Mouse (Mus musculus) lung, embryonic 16.5 days (tissue): ENCODE measurements around the gene Fam83d. TPM values are rescaled to one million over a fixed set of nuclear protein-coding genes. Genes with fewer than 3 reads are reported as not detected.
"Not testable (repeated sequence)": the region's sequence is repeated elsewhere in the genome, so short reads cannot be mapped to it uniquely, and the experiment has no call there.

Experiments used
- ATAC-seq: fragments of 200-750 bp; cut with Nextera tagmentation; 2 replicates; pipeline ENCODE4 v1.8.0; 2017; ENCODE audit warnings: low read depth, mild to moderate bottlenecking, moderate library complexity
- H3K27ac ChIP-seq: fragments of 300-500 bp; sonication (generic); 2 replicates; pipeline ENCODE4 v1.5.1; 2014; ENCODE audit warnings: mild to moderate bottlenecking, control low read depth, low read length
- H3K27me3 ChIP-seq: fragments of 300-500 bp; sonication (generic); 2 replicates; pipeline ENCODE4 v1.6.1; 2014; ENCODE audit warnings: low read depth, low read length, mixed read lengths; ENCODE audit not compliant: control insufficient read depth, insufficient read depth
- H3K36me3 ChIP-seq: fragments of 300-500 bp; sonication (generic); 2 replicates; pipeline ENCODE4 v1.6.1; 2014; ENCODE audit warnings: low read length; ENCODE audit not compliant: control insufficient read depth, insufficient read depth
- H3K4me1 ChIP-seq: fragments of 300-500 bp; sonication (generic); replicated peaks from 2 replicates; pipeline ENCODE4 v1.6.1; 2014; ENCODE audit warnings: low read length, mixed read lengths; ENCODE audit not compliant: control insufficient read depth, insufficient read depth
- H3K4me2 ChIP-seq: fragments of 300-500 bp; sonication (generic); 2 replicates; pipeline ENCODE4 v1.6.1; 2014; ENCODE audit warnings: low read depth, low read length, control low read depth
- H3K4me3 ChIP-seq: fragments of 300-500 bp; sonication (generic); 2 replicates; pipeline ENCODE4 v1.5.1; 2014; ENCODE audit warnings: mild to moderate bottlenecking, low read length, control low read depth
- H3K9ac ChIP-seq: fragments of 300-500 bp; sonication (generic); 2 replicates; pipeline ENCODE4 v1.6.1; 2014; ENCODE audit warnings: low read length, control low read depth
- H3K9me3 ChIP-seq: fragments of 300-500 bp; sonication (generic); 2 replicates; pipeline ENCODE4 v1.6.1; 2016; ENCODE audit warnings: low read length; ENCODE audit not compliant: control insufficient read depth
- WGBS: fragments of 180-500 bp; shearing (Covaris S2); extraction: QIAGEN DNeasy Blood & Tissue Kit; methylation state at CpG from one replicate; pipeline ENCODE4 v1.1.7; 2014; 5-methylcytosine and 5-hydroxymethylcytosine counted together
- polyA plus RNA-seq: library from polyadenylated mRNA; unstranded; fragments of >200 nt; fragmentation: Nextera tagmentation; extraction: Ambion mirVana; gene quantifications from 2 replicates; pipeline ENCODE4 v1.2.1, GENCODE M21; 2015

Fam83d gene
- polyA plus RNA-seq, 1 experiment from 2014 or later = 63.1 TPM

DNA sequence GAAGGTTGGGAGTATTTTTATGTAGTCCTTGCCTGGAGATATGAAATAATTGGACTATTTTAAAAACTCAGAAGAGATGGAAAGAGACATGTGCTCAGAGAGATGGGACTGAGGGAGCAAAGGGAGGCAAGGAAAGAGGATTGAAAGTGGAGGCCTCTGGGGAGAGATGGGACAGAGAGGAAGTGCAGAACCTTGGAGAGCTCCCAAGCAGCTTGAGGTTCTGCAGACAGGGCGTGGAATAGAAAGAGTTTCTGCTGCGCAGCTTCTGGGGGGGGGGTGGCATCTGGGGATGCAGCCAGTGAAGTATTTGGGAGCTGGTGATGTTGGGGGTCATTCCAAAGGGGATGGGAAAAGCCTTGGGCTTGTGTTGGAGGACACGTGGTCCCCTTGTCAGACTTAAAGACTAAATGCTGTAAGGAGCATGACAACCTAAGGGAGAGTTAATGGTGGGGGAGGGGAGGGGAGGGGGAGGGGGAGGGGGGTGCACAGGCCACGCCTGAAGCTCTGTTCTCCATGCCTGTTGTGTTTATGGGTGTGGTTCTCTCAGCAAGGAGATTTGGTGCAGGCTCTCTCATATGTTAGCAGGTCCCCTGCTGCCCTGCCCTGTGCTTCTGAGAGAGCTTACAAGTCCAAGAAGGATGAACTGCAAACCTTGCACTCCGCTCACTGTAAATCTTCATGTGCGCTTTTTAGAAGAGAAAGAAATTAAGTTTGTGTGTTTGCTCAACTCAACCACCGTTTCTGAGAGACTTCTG is 39.7 kb upstream of the Fam83d start:
- no peak for ATAC-seq
- Histone ChIP-seq H3K27ac (no peak overlapping the region), H3K4me2 (no peak overlapping the region), H3K4me3 (no peak overlapping the region), H3K36me3 (no peaks in the 10 kb centered on the region), H3K4me1 (peaks cover 3% of the 10 kb centered on the region; the same call in 1 of the 2 replicates), H3K9ac (no peak overlapping the region), H3K9me3 (no peaks in the 10 kb centered on the region), H3K27me3 (no peaks in the 10 kb centered on the region)
- 34% methylated on average over 7 of the region's 7 CpGs for WGBS

DNA sequence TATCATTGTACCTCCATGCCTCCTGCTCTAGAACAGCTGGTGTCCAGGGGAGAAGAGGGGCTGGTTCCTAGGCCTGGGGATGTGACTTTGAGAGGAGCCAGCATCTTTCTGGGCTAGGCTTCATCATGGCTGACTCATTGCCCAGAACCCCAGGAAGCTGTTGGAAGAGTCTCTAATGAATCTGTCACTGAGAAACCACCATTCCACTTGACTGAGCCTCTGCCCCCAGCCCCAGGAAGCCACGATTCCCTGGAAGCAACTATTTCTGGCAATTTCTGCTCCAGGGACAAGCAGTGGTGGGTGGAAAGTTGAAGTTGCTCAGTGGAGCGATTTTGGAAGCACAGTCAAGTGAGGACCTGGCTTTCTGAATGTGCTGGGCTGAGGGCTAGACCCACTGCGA is 37.0 kb upstream of the Fam83d start:
- no peak overlapping the region for H3K4me2 ChIP-seq
- no peak overlapping the region for H3K9ac ChIP-seq
- WGBS = 62% methylated on average over 3 of the region's 3 CpGs
- no peak overlapping the region for H3K27ac ChIP-seq
- no peak overlapping the region for H3K4me3 ChIP-seq
- H3K9me3 ChIP-seq = no peaks in the 10 kb centered on the region
- H3K36me3 ChIP-seq = no peaks in the 10 kb centered on the region
- ATAC-seq = no peak
- no peaks in the 10 kb centered on the region for H3K27me3 ChIP-seq
- peaks cover 16% of the 10 kb centered on the region for H3K4me1 ChIP-seq

DNA sequence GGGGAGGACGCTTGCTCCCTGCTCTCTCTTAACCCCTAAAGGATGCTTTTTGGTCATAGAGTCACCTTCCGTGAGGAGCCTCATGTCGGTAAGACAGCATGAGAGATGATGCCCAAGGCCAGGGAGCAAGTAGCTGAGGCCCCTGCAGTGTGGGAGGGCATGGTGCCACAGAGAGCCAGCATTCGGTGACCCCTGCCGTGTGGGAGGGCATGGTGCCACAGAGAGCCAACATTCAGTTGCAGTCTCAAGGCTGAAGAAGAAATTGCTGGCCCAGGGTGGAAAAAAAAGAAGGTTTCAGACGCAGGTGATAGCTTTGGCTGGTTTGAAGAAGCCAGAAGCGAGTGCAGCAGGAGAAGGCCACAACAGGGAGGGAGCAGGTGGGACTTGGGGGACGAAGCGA is 35.4 kb upstream of the Fam83d start:
- Histone ChIP-seq H3K27ac (no peak overlapping the region), H3K9ac (no peak overlapping the region), H3K4me3 (no peak overlapping the region), H3K4me2 (no peak overlapping the region), H3K27me3 (no peaks in the 10 kb centered on the region), H3K9me3 (no peaks in the 10 kb centered on the region), H3K4me1 (peaks cover 16% of the 10 kb centered on the region), H3K36me3 (no peaks in the 10 kb centered on the region)
- 82% methylated on average over 9 of the region's 9 CpGs for WGBS
- ATAC-seq = no peak

DNA sequence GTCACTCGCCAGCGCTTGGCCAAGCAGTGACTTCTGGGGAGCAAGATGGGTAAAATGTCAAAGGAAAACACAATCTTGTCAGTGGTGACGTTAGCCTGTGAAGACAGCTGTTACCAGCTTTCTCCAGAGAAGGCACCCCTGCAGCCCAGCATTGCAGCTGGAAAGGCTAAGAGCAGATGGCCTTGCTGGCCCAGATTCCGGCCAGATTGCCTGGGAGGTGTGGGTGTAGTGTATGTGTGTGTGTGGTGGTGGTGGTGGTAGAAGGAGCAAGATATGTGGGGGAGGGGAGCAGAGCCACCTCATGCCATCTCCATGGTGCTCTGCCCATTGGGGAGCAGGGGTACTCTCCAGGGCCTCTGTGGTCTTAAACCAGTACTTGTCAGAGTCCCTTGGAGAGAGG is 34.8 kb upstream of the Fam83d start:
- no peak overlapping the region for H3K4me2 ChIP-seq
- H3K4me1 ChIP-seq = peaks cover 16% of the 10 kb centered on the region
- H3K27ac ChIP-seq = peak overlapping the region; percentile 80; the same call in 1 of the 2 replicates
- no peaks in the 10 kb centered on the region for H3K36me3 ChIP-seq
- no peak for ATAC-seq
- WGBS = 68% methylated on average over 4 of the region's 4 CpGs
- no peaks in the 10 kb centered on the region for H3K9me3 ChIP-seq
- no peaks in the 10 kb centered on the region for H3K27me3 ChIP-seq
- H3K4me3 ChIP-seq = no peak overlapping the region
- no peak overlapping the region for H3K9ac ChIP-seq

DNA sequence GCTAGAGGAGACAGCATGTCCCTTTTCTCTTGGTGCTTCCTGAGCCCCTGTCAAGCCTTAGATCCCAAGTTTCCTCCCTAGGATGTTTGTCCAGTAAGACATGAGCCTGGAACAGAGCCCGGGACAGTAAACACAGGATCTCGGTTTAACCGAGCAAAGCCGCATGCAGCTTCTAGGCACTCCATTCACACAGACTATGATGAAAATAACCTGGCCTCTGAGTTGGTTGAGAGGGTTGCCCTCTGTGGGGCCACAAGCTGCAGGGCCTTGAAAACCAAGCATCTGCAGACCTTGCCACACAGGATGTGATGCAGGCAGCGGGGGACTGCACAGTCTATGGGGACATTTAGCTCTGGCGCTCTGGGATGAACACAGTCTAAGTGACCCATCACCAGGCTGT is 34.0 kb upstream of the Fam83d start:
- Histone ChIP-seq H3K9me3 (no peaks in the 10 kb centered on the region), H3K4me1 (peaks cover 16% of the 10 kb centered on the region), H3K4me3 (no peak overlapping the region), H3K4me2 (no peak overlapping the region), H3K27ac (peak overlapping the region; percentile 80), H3K27me3 (no peaks in the 10 kb centered on the region), H3K9ac (peak overlapping the region; percentile 28; the same call in 1 of the 2 replicates), H3K36me3 (no peaks in the 10 kb centered on the region)
- WGBS = 42% methylated on average over 6 of the region's 6 CpGs
- ATAC-seq = peak; percentile 63

DNA sequence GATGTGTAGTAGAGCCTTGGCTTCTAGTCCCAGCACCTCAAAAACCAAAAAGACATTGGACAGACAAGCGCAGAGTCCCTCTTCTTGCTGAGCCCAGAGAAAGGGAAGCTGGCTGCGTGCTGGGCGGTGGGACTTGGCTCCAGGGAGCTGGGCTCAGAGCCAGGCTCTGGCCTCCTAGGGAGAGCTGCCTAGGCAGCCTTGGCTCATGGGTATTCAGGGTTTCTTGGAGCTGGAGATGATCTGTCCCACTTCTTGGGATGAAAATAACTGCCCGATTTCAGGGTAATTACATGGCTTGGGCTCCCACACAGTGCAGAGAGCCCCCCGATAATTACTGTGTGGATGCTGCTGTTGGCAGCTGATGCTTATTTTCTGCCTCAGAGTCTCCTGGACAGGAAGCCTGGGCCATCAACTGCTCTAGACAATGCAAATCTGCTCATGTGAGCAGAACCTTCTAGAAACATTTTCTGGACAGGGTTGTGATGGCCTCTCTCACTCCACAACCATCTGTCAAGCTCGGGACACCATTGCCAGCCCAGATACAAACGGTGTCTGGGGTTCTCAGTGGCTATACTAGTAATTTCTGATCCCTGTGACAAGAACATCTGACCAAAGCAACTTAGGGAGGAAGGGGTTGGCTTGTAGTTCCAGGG is 33.3 kb upstream of the Fam83d start:
- no peaks in the 10 kb centered on the region for H3K36me3 ChIP-seq
- H3K27ac ChIP-seq = peak overlapping the region; percentile 80
- no peak overlapping the region for H3K4me2 ChIP-seq
- WGBS = 53% methylated on average over 7 of the region's 7 CpGs
- peak overlapping the region; percentile 28; the same call in 1 of the 2 replicates for H3K9ac ChIP-seq
- peaks cover 16% of the 10 kb centered on the region for H3K4me1 ChIP-seq
- ATAC-seq = peak; percentile 86
- H3K27me3 ChIP-seq = no peaks in the 10 kb centered on the region
- no peaks in the 10 kb centered on the region for H3K9me3 ChIP-seq
- H3K4me3 ChIP-seq = no peak overlapping the region

DNA sequence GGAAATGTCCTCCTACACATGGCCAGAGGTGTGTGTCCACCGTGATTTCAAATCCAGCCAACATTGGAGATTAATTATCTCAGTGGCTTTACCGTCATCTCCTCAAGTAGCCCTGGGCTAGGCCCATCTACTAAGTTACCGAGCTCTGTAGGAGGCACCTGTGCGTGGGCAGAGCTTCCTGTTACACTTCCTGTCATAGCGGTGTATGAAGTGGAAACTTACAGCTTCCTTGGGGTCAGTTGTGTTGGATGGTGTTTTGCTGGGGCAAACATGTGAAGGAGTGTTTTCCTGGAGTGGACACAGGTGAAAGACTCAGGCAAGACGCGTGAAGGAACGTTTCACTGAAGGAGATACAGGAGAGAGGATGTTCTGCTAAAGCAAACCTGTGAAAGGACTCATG is 32.6 kb upstream of the Fam83d start:
- Histone ChIP-seq H3K4me2 (no peak overlapping the region), H3K9me3 (no peaks in the 10 kb centered on the region), H3K4me1 (peaks cover 16% of the 10 kb centered on the region), H3K9ac (no peak overlapping the region), H3K36me3 (no peaks in the 10 kb centered on the region), H3K4me3 (no peak overlapping the region), H3K27ac (no peak overlapping the region; the same call in 1 of the 2 replicates), H3K27me3 (no peaks in the 10 kb centered on the region)
- 83% methylated on average over 8 of the region's 8 CpGs for WGBS
- ATAC-seq = no peak

DNA sequence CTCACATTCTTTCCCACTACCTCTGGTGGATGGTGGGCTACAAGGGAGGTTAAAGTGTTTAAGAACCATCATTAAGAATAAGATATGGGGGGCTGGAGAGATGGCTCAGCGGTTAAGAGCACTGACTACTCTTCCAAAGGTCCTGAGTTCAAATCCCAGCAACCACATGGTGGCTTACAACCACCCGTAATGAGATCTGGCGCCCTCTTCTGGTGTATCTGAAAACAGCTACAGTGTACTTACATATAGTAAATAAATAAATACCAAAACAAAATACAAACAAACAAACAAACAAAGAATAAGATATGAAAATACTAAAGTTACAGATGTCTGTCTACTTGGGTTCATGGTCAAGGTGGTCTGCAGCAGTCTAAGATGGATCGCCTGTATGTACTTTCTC is 31.6 kb upstream of the Fam83d start:
- not testable (repeated sequence) for H3K4me3 ChIP-seq
- 83% methylated on average over 4 of the region's 4 CpGs for WGBS

DNA sequence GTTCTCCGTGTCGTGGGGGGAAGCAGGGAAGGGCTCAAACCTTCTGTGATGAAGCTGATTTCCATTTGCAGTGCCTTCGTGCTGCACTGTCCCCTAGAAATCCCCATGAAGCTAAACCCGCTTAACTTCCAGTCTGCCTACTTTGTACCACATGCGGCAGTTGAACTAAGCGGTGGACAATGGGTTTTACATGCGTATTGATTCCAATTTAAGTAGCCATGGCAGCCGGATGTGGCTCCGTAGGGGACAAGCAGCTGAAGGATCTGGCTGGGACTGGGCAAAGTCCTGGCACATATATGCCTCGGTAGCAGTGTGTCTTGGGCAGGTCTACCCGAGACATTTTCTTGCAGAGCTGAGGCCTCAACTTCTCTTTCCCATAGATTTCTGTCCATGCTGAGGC is 29.3 kb upstream of the Fam83d start:
- H3K4me1 ChIP-seq = peaks cover 12% of the 10 kb centered on the region
- H3K9me3 ChIP-seq = no peaks in the 10 kb centered on the region

More for the DNA sequence above, 31.6 kb upstream of the Fam83d start:
- H3K27me3 ChIP-seq, H3K4me2 ChIP-seq, H3K9me3 ChIP-seq, H3K27ac ChIP-seq, H3K9ac ChIP-seq, H3K36me3 ChIP-seq, ATAC-seq: not testable (repeated sequence)
- peaks cover 16% of the 10 kb centered on the region for H3K4me1 ChIP-seq

More for the DNA sequence above, 29.3 kb upstream of the Fam83d start:
- WGBS = 83% methylated on average over 11 of the region's 11 CpGs
- Histone ChIP-seq H3K4me3 (no peak overlapping the region), H3K36me3 (no peaks in the 10 kb centered on the region), H3K27ac (no peak overlapping the region), H3K27me3 (no peaks in the 10 kb centered on the region), H3K4me2 (no peak overlapping the region), H3K9ac (no peak overlapping the region)
- ATAC-seq = no peak
